Mouse (Mus musculus): ENCODE data around the gene Wdr64. TPM values are rescaled to one million over a fixed set of nuclear protein-coding genes. Genes with fewer than 3 reads are reported as not detected.
A peak's percentile ranks its signal among the peaks of the same experiment; 100 is the strongest.

Gene Wdr64
- total RNA-seq (2021), result not detected

- DNase-seq, result no peak
- intact Hi-C loops (cut with DNase I), result no loop called here
Observed at GRCm38 (mm10) chr1:175698293-175698692, at the start of gene Wdr64. Gene Wdr64 (plus strand): TSS chr1:175698593.

- intact Hi-C loops (cut with DNase I), result no loop called here
- DNase-seq, result no peak
Observed at GRCm38 (mm10) chr1:175648615-175649014, 49.8 kb upstream of the Wdr64 start.

- no peak for DNase-seq
- intact Hi-C loops (cut with DNase I), result no loop called here
Observed at GRCm38 (mm10) chr1:175659900-175660299, 38.5 kb upstream of the Wdr64 start.

GRCm38 (mm10) chr1:175668666-175669405 lies 29.6 kb upstream of the Wdr64 start:
- intact Hi-C loops (cut with DNase I), result loop anchor here (2.0 to 5.0 kb wide), 3 partner anchors 42 to 617 kb away; partner anchors contain the start of gene Fh1
- DNase-seq, result peak; percentile 18 to 28

- DNase-seq, result no peak
- intact Hi-C loops (cut with DNase I), result loop anchor here (2.0 to 5.0 kb wide), 3 partner anchors 42 to 617 kb away; partner anchors contain the start of gene Fh1
Observed at GRCm38 (mm10) chr1:175669456-175669855, 28.9 kb upstream of the Wdr64 start.

- intact Hi-C loops (cut with DNase I), result loop anchor here (5.0 kb wide), 2 partner anchors 197 to 252 kb away; partner anchors contain the start of gene Gm38100
- DNase-seq, result no peak
Observed at GRCm38 (mm10) chr1:175670042-175670441, 28.4 kb upstream of the Wdr64 start.

GRCm38 (mm10) chr1:175671626-175672025 lies 26.8 kb upstream of the Wdr64 start:
- no peak for DNase-seq
- intact Hi-C loops (cut with DNase I), result loop anchor here (5.0 kb wide), 2 partner anchors 196 to 251 kb away; partner anchors contain the start of gene Gm38100

GRCm38 (mm10) chr1:175673563-175674325 lies 24.6 kb upstream of the Wdr64 start:
- no peak for DNase-seq
- intact Hi-C loops (cut with DNase I), result loop anchor here (5.0 kb wide), 2 partner anchors 194 to 249 kb away; partner anchors contain the start of gene Gm38100

GRCm38 (mm10) chr1:175675116-175675515 lies 23.3 kb upstream of the Wdr64 start:
- intact Hi-C loops (cut with DNase I), result no loop called here

GRCm38 (mm10) chr1:175677459-175677858 lies 20.9 kb upstream of the Wdr64 start:
- DNase-seq, result no peak
- intact Hi-C loops (cut with DNase I), result no loop called here

More at GRCm38 (mm10) chr1:175675116-175675515, 23.3 kb upstream of the Wdr64 start:
- peak in 1 of 2 experiments; percentile 33 for DNase-seq

- intact Hi-C loops (cut with DNase I), result no loop called here
- no peak for DNase-seq
Observed at GRCm38 (mm10) chr1:175680995-175681394, 17.4 kb upstream of the Wdr64 start.

GRCm38 (mm10) chr1:175691686-175692245 lies 6.6 kb upstream of the Wdr64 start:
- peak; percentile 35 to 43 for DNase-seq
- intact Hi-C loops (cut with DNase I), result loop anchor here (2.0 to 5.0 kb wide), 3 partner anchors 67 to 191 kb away; partner anchors contain the start of genes Exo1 and Fh1

- intact Hi-C loops (cut with DNase I), result loop anchor here (2.0 to 5.0 kb wide), 3 partner anchors 68 to 190 kb away; partner anchors contain the start of genes Exo1 and Fh1
- DNase-seq, result peak; percentile 99
Observed at GRCm38 (mm10) chr1:175692246-175692996, 6.0 kb upstream of the Wdr64 start, which contains the start of the genes Opn3 and Chml. Gene Opn3 (minus strand): TSS chr1:175692776. Gene Chml (minus strand): TSS chr1:175692901.

- no peak for DNase-seq
- intact Hi-C loops (cut with DNase I), result loop anchor here (2.0 to 5.0 kb wide), 3 partner anchors 68 to 189 kb away; partner anchors contain the start of genes Exo1 and Fh1
Observed at GRCm38 (mm10) chr1:175692997-175693361, 5.4 kb upstream of the Wdr64 start.

GRCm38 (mm10) chr1:175693429-175693960 lies 4.9 kb upstream of the Wdr64 start:
- intact Hi-C loops (cut with DNase I), result loop anchor here (2.0 to 5.0 kb wide), 3 partner anchors 69 to 189 kb away; partner anchors contain the start of genes Exo1 and Fh1
- DNase-seq, result peak in 1 of 2 experiments; percentile 8

GRCm38 (mm10) chr1:175699375-175699774 lies 982 bp downstream of the Wdr64 start:
- intact Hi-C loops (cut with DNase I), result no loop called here
- DNase-seq, result no peak

- DNase-seq, result no peak
- intact Hi-C loops (cut with DNase I), result no loop called here
Observed at GRCm38 (mm10) chr1:175699796-175700195, 1.4 kb downstream of the Wdr64 start.

- intact Hi-C loops (cut with DNase I), result no loop called here
- DNase-seq, result no peak
Observed at GRCm38 (mm10) chr1:175701145-175701544, 2.8 kb downstream of the Wdr64 start.

- intact Hi-C loops (cut with DNase I), result no loop called here
- no peak for DNase-seq
Observed at GRCm38 (mm10) chr1:175707599-175707998, 9.2 kb downstream of the Wdr64 start.

GRCm38 (mm10) chr1:175708013-175708412 lies 9.6 kb downstream of the Wdr64 start:
- intact Hi-C loops (cut with DNase I), result no loop called here
- DNase-seq, result no peak
